Mouse (Mus musculus) intestine, embryonic 16.5 days (tissue): ENCODE results near the gene Npas1. TPM values are rescaled to one million over a fixed set of nuclear protein-coding genes. Genes with fewer than 3 reads are reported as not detected.

Experiments
- ATAC-seq: fragments of 200-750 bp; cut with Nextera tagmentation; 2 replicates; pipeline ENCODE4 v1.8.0; 2017; ENCODE audit warnings: moderate TSS enrichment, moderate library complexity
- H3K27ac ChIP-seq: fragments of 300-500 bp; sonication (generic); 2 replicates; pipeline ENCODE4 v1.5.1; 2014; ENCODE audit warnings: mild to moderate bottlenecking, low read length
- H3K27me3 ChIP-seq: fragments of 300-500 bp; sonication (generic); replicated peaks from 2 replicates; pipeline ENCODE4 v1.6.1; 2014; ENCODE audit warnings: low read length, control low read depth, mixed read lengths; ENCODE audit not compliant: control insufficient read depth, insufficient read depth
- H3K36me3 ChIP-seq: fragments of 300-500 bp; sonication (generic); 2 replicates; pipeline ENCODE4 v1.6.1; 2014; ENCODE audit warnings: low read length, control low read depth; ENCODE audit not compliant: control insufficient read depth, insufficient read depth
- H3K4me1 ChIP-seq: fragments of 300-500 bp; sonication (generic); 2 replicates; pipeline ENCODE4 v1.6.1; 2014; ENCODE audit warnings: low read length, control low read depth, mixed read lengths; ENCODE audit not compliant: control insufficient read depth, insufficient read depth
- H3K4me2 ChIP-seq: fragments of 300-500 bp; sonication (generic); 2 replicates; pipeline ENCODE4 v1.6.1; 2014; ENCODE audit warnings: low read depth, low read length, control low read depth
- H3K4me3 ChIP-seq: fragments of 300-500 bp; sonication (generic); 2 replicates; pipeline ENCODE4 v1.5.1; 2014; ENCODE audit warnings: mild to moderate bottlenecking, low read length
- H3K9ac ChIP-seq: fragments of 300-500 bp; sonication (generic); 2 replicates; pipeline ENCODE4 v1.6.1; 2014; ENCODE audit warnings: low read depth, low read length
- H3K9me3 ChIP-seq: fragments of 300-500 bp; sonication (generic); 2 replicates; pipeline ENCODE4 v1.6.1; 2016; ENCODE audit warnings: low read length, control low read depth; ENCODE audit not compliant: control insufficient read depth
- WGBS: fragments of 180-500 bp; shearing (Covaris S2); extraction: QIAGEN DNeasy Blood & Tissue Kit; methylation state at CpG from one replicate; pipeline ENCODE4 v1.1.7; 2014; 5-methylcytosine and 5-hydroxymethylcytosine counted together
- polyA plus RNA-seq: library from polyadenylated mRNA; unstranded; fragments of >200 nt; fragmentation: Nextera tagmentation; extraction: Ambion mirVana; gene quantifications from 2 replicates; pipeline ENCODE4 v1.2.1, GENCODE M21; 2015

Gene Npas1
- polyA plus RNA-seq, 1 experiment from 2014 or later, result 0.27 TPM

GRCm38 (mm10) chr7:16435088-16435487 lies 42.4 kb downstream of the Npas1 start:
- H3K9me3 ChIP-seq, result no peaks in the 10 kb centered on the region
- H3K4me2 ChIP-seq, result no peak overlapping the region
- ATAC-seq, result no peak
- WGBS, result 84% methylated on average over 9 of the region's 9 CpGs
- H3K27me3 ChIP-seq, result no peaks in the 10 kb centered on the region
- H3K27ac ChIP-seq, result no peak overlapping the region
- peaks cover 53% of the 10 kb centered on the region for H3K36me3 ChIP-seq
- no peaks in the 10 kb centered on the region for H3K4me1 ChIP-seq
- H3K9ac ChIP-seq, result no peak overlapping the region
- no peak overlapping the region for H3K4me3 ChIP-seq

GRCm38 (mm10) chr7:16433352-16433971 lies 44.1 kb downstream of the Npas1 start:
- H3K9ac ChIP-seq, result no peak overlapping the region
- H3K9me3 ChIP-seq, result no peaks in the 10 kb centered on the region
- no peak overlapping the region for H3K27ac ChIP-seq
- H3K4me1 ChIP-seq, result no peaks in the 10 kb centered on the region
- 75% methylated on average over 3 of the region's 3 CpGs for WGBS
- H3K36me3 ChIP-seq, result peaks cover 59% of the 10 kb centered on the region
- H3K27me3 ChIP-seq, result no peaks in the 10 kb centered on the region
- ATAC-seq, result 0 out of 2 replicates have a peak, but pooled peaks have one; percentile 18
- no peak overlapping the region for H3K4me2 ChIP-seq
- no peak overlapping the region for H3K4me3 ChIP-seq

GRCm38 (mm10) chr7:16426129-16426729 lies 51.3 kb downstream of the Npas1 start:
- Histone ChIP-seq H3K27ac (peak overlapping the region; percentile 83), H3K4me3 (no peak overlapping the region), H3K4me2 (no peak overlapping the region), H3K4me1 (peaks cover 8% of the 10 kb centered on the region), H3K9ac (0 out of 2 replicates have a peak overlapping the region, but pooled peaks have one; percentile 25), H3K36me3 (peaks cover 33% of the 10 kb centered on the region), H3K9me3 (no peaks in the 10 kb centered on the region), H3K27me3 (no peaks in the 10 kb centered on the region)
- WGBS, result 54% methylated on average over 4 of the region's 4 CpGs
- ATAC-seq, result peak; percentile 86

GRCm38 (mm10) chr7:16425721-16426120 lies 51.8 kb downstream of the Npas1 start:
- no peaks in the 10 kb centered on the region for H3K9me3 ChIP-seq
- 0 out of 2 replicates have a peak overlapping the region, but pooled peaks have one; percentile 25 for H3K9ac ChIP-seq
- WGBS, result 74% methylated on average over 10 of the region's 10 CpGs
- peak overlapping the region; percentile 83 for H3K27ac ChIP-seq
- no peak overlapping the region for H3K4me3 ChIP-seq
- H3K4me1 ChIP-seq, result peaks cover 12% of the 10 kb centered on the region
- no peaks in the 10 kb centered on the region for H3K27me3 ChIP-seq
- ATAC-seq, result peak; percentile 76
- H3K4me2 ChIP-seq, result no peak overlapping the region
- peaks cover 30% of the 10 kb centered on the region for H3K36me3 ChIP-seq

GRCm38 (mm10) chr7:16423731-16424130 lies 53.8 kb downstream of the Npas1 start:
- no peaks in the 10 kb centered on the region for H3K27me3 ChIP-seq
- no peaks in the 10 kb centered on the region for H3K9me3 ChIP-seq
- H3K36me3 ChIP-seq, result peaks cover 33% of the 10 kb centered on the region
- H3K4me1 ChIP-seq, result peaks cover 17% of the 10 kb centered on the region
- no peak overlapping the region for H3K27ac ChIP-seq
- H3K4me3 ChIP-seq, result no peak overlapping the region
- H3K4me2 ChIP-seq, result no peak overlapping the region
- H3K9ac ChIP-seq, result no peak overlapping the region
- WGBS, result 94% methylated on average over 9 of the region's 9 CpGs
- ATAC-seq, result no peak

- H3K4me3 ChIP-seq, result no peak overlapping the region
- H3K9me3 ChIP-seq, result no peaks in the 10 kb centered on the region
- WGBS, result 75% methylated on average over 18 of the region's 18 CpGs
- H3K4me2 ChIP-seq, result no peak overlapping the region
- H3K4me1 ChIP-seq, result peaks cover 20% of the 10 kb centered on the region
- peak overlapping the region; percentile 91 for H3K27ac ChIP-seq
- 0 out of 2 replicates have a peak overlapping the region, but pooled peaks have one; percentile 31 for H3K9ac ChIP-seq
- no peak for ATAC-seq
- H3K36me3 ChIP-seq, result peaks cover 33% of the 10 kb centered on the region
- H3K27me3 ChIP-seq, result no peaks in the 10 kb centered on the region
Measured at GRCm38 (mm10) chr7:16422222-16422856, 55.2 kb downstream of the Npas1 start.

GRCm38 (mm10) chr7:16420493-16421118 lies 56.9 kb downstream of the Npas1 start:
- Histone ChIP-seq H3K27ac (peak overlapping the region; percentile 91), H3K36me3 (peaks cover 33% of the 10 kb centered on the region)
- ATAC-seq, result peak; percentile 87

GRCm38 (mm10) chr7:16418713-16419112 lies 58.8 kb downstream of the Npas1 start:
- Histone ChIP-seq H3K27ac (peak overlapping the region; percentile 44; the same call in 1 of the 2 replicates), H3K9me3 (no peaks in the 10 kb centered on the region), H3K9ac (no peak overlapping the region), H3K4me3 (no peak overlapping the region), H3K27me3 (no peaks in the 10 kb centered on the region), H3K4me1 (peaks cover 17% of the 10 kb centered on the region), H3K36me3 (peaks cover 23% of the 10 kb centered on the region), H3K4me2 (no peak overlapping the region)
- 78% methylated on average over 5 of the region's 5 CpGs for WGBS
- ATAC-seq, result no peak

More at GRCm38 (mm10) chr7:16420493-16421118, 56.9 kb downstream of the Npas1 start:
- no peak overlapping the region for H3K4me3 ChIP-seq
- no peaks in the 10 kb centered on the region for H3K9me3 ChIP-seq
- peak overlapping the region; percentile 53 for H3K9ac ChIP-seq
- no peaks in the 10 kb centered on the region for H3K27me3 ChIP-seq
- WGBS, result 71% methylated on average over 8 of the region's 8 CpGs
- peaks cover 23% of the 10 kb centered on the region for H3K4me1 ChIP-seq
- peak overlapping the region; percentile 26; the same call in 1 of the 2 replicates for H3K4me2 ChIP-seq

GRCm38 (mm10) chr7:16417141-16417771 lies 60.3 kb downstream of the Npas1 start:
- no peak overlapping the region for H3K27ac ChIP-seq
- H3K9me3 ChIP-seq, result no peaks in the 10 kb centered on the region
- WGBS, result 84% methylated on average over 10 of the region's 10 CpGs
- no peaks in the 10 kb centered on the region for H3K27me3 ChIP-seq
- H3K4me3 ChIP-seq, result no peak overlapping the region
- H3K4me1 ChIP-seq, result peaks cover 17% of the 10 kb centered on the region
- no peak for ATAC-seq
- no peak overlapping the region for H3K9ac ChIP-seq
- H3K36me3 ChIP-seq, result peaks cover 22% of the 10 kb centered on the region
- no peak overlapping the region for H3K4me2 ChIP-seq
